Mouse (Mus musculus) heart, adult 2 months (tissue): ENCODE data around the gene Wdr34.

Source experiments
- CTCF ChIP-seq: fragments of 200-600 bp; IDR thresholded peaks from 2 replicates; pipeline ENCODE4 v1.8.1; 2022; ENCODE audit warnings: antibody characterized with exemption, mild to moderate bottlenecking, moderate library complexity
- POLR2A ChIP-seq: fragments of 200-500 bp; IDR thresholded peaks from 2 replicates; pipeline ENCODE4 v1.6.1; 2011; ENCODE audit warnings: mild to moderate bottlenecking, low read depth, low read length, control low read depth; ENCODE audit not compliant: insufficient read depth

DNA sequence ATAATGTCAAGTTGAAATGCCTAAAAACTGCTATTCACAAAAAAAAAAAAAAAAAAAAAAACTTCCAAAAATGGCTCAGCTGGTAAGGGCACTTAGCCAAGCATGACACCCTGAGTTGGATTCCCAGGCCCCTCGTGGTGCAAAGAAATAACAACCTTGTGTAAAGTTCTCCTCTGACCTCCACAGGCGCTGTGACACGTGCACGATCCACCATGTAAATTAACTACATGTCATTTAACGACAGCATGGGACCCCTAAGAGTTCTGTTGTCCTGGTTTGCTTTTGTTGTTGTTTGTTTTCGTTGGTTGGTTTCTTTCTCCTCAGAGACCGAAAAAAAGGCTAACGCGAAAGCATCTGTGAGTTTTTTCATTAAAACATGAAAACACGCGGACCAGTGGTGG lies 580 bp downstream of the Wdr34 start:
- TF ChIP-seq POLR2A (no peak), CTCF (no peak)
